Mouse (Mus musculus) MEL (cell line): ENCODE measurements at regions not wholly inside any gene's neighbourhood (a gene's known extent, or its start where the extent isn't known, plus 50 kb on each side); places are given as distances from the start of the nearest gene placed in this dataset.

ENCODE experiments used
- DNase-seq: peaks from one replicate; pipeline ENCODE4 v3.0.0; 2011; ENCODE audit warnings: low read depth, low spot score
- H3K27ac ChIP-seq: 2 replicates; pipeline ENCODE4 v1.5.1; 2012; ENCODE audit warnings: low read depth, mild to moderate bottlenecking, control low read depth, low read length, moderate library complexity; ENCODE audit not compliant: control insufficient read depth
- H3K27me3 ChIP-seq, 2 experiments: fragments of 150-350 bp in 1 of 2; sonication (generic) in 1 of 2; 2 replicates each; pipeline ENCODE4 v1.6.1; 2012; ENCODE audit warnings: low read length in 2 of 2, mild to moderate bottlenecking in 2 of 2, improper control_type of control experiment in 1 of 2, moderate library complexity in 1 of 2; ENCODE audit not compliant: insufficient read depth in 2 of 2, control insufficient read depth in 1 of 2
- H3K36me3 ChIP-seq, 2 experiments: 2 replicates each; pipeline ENCODE4 v1.6.1; 2012 to 2014; ENCODE audit warnings: low read length in 2 of 2, improper control_type of control experiment in 1 of 2, inconsistent platforms in 1 of 2, mild to moderate bottlenecking in 1 of 2; ENCODE audit not compliant: insufficient read depth in 2 of 2, control insufficient read depth in 1 of 2
- H3K4me1 ChIP-seq, 2 experiments: fragments of 150-350 bp in 1 of 2; sonication (generic) in 1 of 2; 2 replicates each; pipeline ENCODE4 v1.6.1; 2012; ENCODE audit warnings: low read length in 2 of 2, improper control_type of control experiment in 1 of 2, mild to moderate bottlenecking in 1 of 2; ENCODE audit not compliant: insufficient read depth in 2 of 2, control insufficient read depth in 1 of 2
- H3K4me3 ChIP-seq, 2 experiments: fragments of 150-350 bp in 1 of 2; sonication (generic) in 1 of 2; 2 replicates each; pipeline ENCODE4 v1.5.1; 2012; ENCODE audit warnings: low read depth in 2 of 2, low read length in 2 of 2, mild to moderate bottlenecking in 2 of 2, moderate library complexity in 2 of 2, control low read depth in 1 of 2, improper control_type of control experiment in 1 of 2; ENCODE audit not compliant: control insufficient read depth in 1 of 2, insufficient read depth in 1 of 2
- H3K79me2 ChIP-seq: 2 replicates; pipeline ENCODE4 v1.6.1; 2012; ENCODE audit warnings: mild to moderate bottlenecking, low read length, moderate library complexity; ENCODE audit not compliant: control insufficient read depth, poor library complexity, insufficient read depth
- H3K9ac ChIP-seq: 2 replicates; pipeline ENCODE4 v1.6.1; 2012; ENCODE audit warnings: low read depth, mild to moderate bottlenecking, control low read depth, low read length, moderate library complexity; ENCODE audit not compliant: control insufficient read depth, poor library complexity, severe bottlenecking
- H3K9me3 ChIP-seq: fragments of 150-350 bp; sonication (generic); replicated peaks from 2 replicates; pipeline ENCODE4 v1.6.1; 2012; ENCODE audit warnings: mild to moderate bottlenecking, low read length, improper control_type of control experiment, moderate library complexity; ENCODE audit not compliant: insufficient read depth
- BHLHE40 ChIP-seq: IDR thresholded peaks from 2 replicates; pipeline ENCODE4 v1.6.1; 2012; ENCODE audit warnings: low read depth, mild to moderate bottlenecking, inconsistent platforms, low read length, improper control_type of control experiment, borderline replicate concordance
- CTCF ChIP-seq, 3 experiments: IDR thresholded peaks in 2 of 3; conservative IDR thresholded peaks in 1 of 3; 2 replicates each; pipeline ENCODE4 v1.5.1; 2011 to 2012; ENCODE audit warnings: low read length in 3 of 3, low read depth in 2 of 3, mild to moderate bottlenecking in 2 of 3, improper control_type of control experiment in 1 of 3, inconsistent platforms in 1 of 3, mixed read lengths in 1 of 3, moderate library complexity in 1 of 3; ENCODE audit not compliant: control insufficient read depth in 1 of 3, insufficient read depth in 1 of 3, poor library complexity in 1 of 3, severe bottlenecking in 1 of 3
- E2F4 ChIP-seq: IDR thresholded peaks from 2 replicates; pipeline ENCODE4 v1.6.1; 2011; ENCODE audit warnings: low read depth, low read length, improper control_type of control experiment, borderline replicate concordance
- ELF1 ChIP-seq: IDR thresholded peaks from 2 replicates; pipeline ENCODE4 v1.6.1; 2014; ENCODE audit warnings: low read depth, mild to moderate bottlenecking, inconsistent platforms, low read length, improper control_type of control experiment, moderate library complexity
- EP300 ChIP-seq, 2 experiments: IDR thresholded peaks; 2 replicates each; pipeline ENCODE4 v1.6.1; 2011; ENCODE audit warnings: improper control_type of control experiment in 2 of 2, low read length in 2 of 2, low read depth in 1 of 2, mild to moderate bottlenecking in 1 of 2
- ETS1 ChIP-seq: IDR thresholded peaks from 2 replicates; pipeline ENCODE4 v1.6.1; 2012; ENCODE audit warnings: low read depth, mild to moderate bottlenecking, inconsistent platforms, low read length, improper control_type of control experiment, moderate library complexity
- JUND ChIP-seq: IDR thresholded peaks from 2 replicates; pipeline ENCODE4 v1.6.1; 2011; ENCODE audit warnings: low read depth, mild to moderate bottlenecking, improper control_type of control experiment, low read length
- KAT2A ChIP-seq: conservative IDR thresholded peaks from 2 replicates; pipeline ENCODE4 v1.6.1; 2012; ENCODE audit warnings: low read depth, low read length, improper control_type of control experiment, inconsistent platforms
- MAZ ChIP-seq: IDR thresholded peaks from 2 replicates; pipeline ENCODE4 v1.6.1; 2012; ENCODE audit warnings: low read depth, mild to moderate bottlenecking, inconsistent platforms, low read length, improper control_type of control experiment
- MEF2A ChIP-seq: IDR thresholded peaks from 2 replicates; pipeline ENCODE4 v1.6.1; 2014; ENCODE audit warnings: low read depth, mild to moderate bottlenecking, inconsistent platforms, low read length, improper control_type of control experiment; ENCODE audit not compliant: poor library complexity, insufficient replicate concordance, severe bottlenecking; ENCODE audit errors: extremely low read depth
- MYB ChIP-seq: IDR thresholded peaks from 2 replicates; pipeline ENCODE4 v1.6.1; 2011; ENCODE audit warnings: mild to moderate bottlenecking, low read depth, low read length, improper control_type of control experiment
- NRF1 ChIP-seq: IDR thresholded peaks from 2 replicates; pipeline ENCODE4 v1.6.1; 2014; ENCODE audit warnings: low read depth, mild to moderate bottlenecking, inconsistent platforms, low read length, improper control_type of control experiment, moderate library complexity; ENCODE audit not compliant: poor library complexity, insufficient read depth, severe bottlenecking
- POLR2AphosphoS2 ChIP-seq: IDR thresholded peaks from 2 replicates; pipeline ENCODE4 v1.6.1; 2011; ENCODE audit warnings: low read length, improper control_type of control experiment
- SMC3 ChIP-seq: IDR thresholded peaks from 2 replicates; pipeline ENCODE4 v1.6.1; 2011; ENCODE audit warnings: low read depth, low read length, improper control_type of control experiment
- TAL1 ChIP-seq: IDR thresholded peaks from 2 replicates; pipeline ENCODE4 v1.6.1; 2012; ENCODE audit warnings: mild to moderate bottlenecking, inconsistent platforms, low read length, moderate library complexity, mixed read lengths

GRCm38 (mm10) chr11:65610536-65610935 is 177.6 kb downstream of the Map2k4 start:
- TF ChIP-seq TAL1 (no peak), SMC3 (no peak), MEF2A (no peak)
- Histone ChIP-seq H3K27me3 (no peaks in the 10 kb centered on the region; a peak in 1 of 4 replicates), H3K79me2 (no peaks in the 10 kb centered on the region), H3K27ac (no peak overlapping the region), H3K36me3 (no peaks in the 10 kb centered on the region), H3K4me1 (no peaks in the 10 kb centered on the region), H3K9me3 (no peaks in the 10 kb centered on the region), H3K9ac (no peak overlapping the region), H3K4me3 (no peak overlapping the region)
- no peak for DNase-seq

- no peak overlapping the region for H3K4me3 ChIP-seq
Measured at GRCm38 (mm10) chr11:65609056-65609455, 179.0 kb downstream of the Map2k4 start.

GRCm38 (mm10) chr11:65597298-65598076 is 190.6 kb downstream of the Map2k4 start:
- no peaks in the 10 kb centered on the region for H3K9me3 ChIP-seq
- H3K36me3 ChIP-seq = no peaks in the 10 kb centered on the region
- TF ChIP-seq MAZ = no peak
- no peak for TF ChIP-seq KAT2A
- H3K4me3 ChIP-seq = no peak overlapping the region
- no peak overlapping the region for H3K27ac ChIP-seq
- H3K79me2 ChIP-seq = no peaks in the 10 kb centered on the region
- no peaks in the 10 kb centered on the region for H3K4me1 ChIP-seq
- DNase-seq = no peak
- no peaks in the 10 kb centered on the region for H3K27me3 ChIP-seq
- no peak overlapping the region for H3K9ac ChIP-seq

More at GRCm38 (mm10) chr11:65609056-65609455, 179.0 kb downstream of the Map2k4 start:
- no peaks in the 10 kb centered on the region for H3K4me1 ChIP-seq
- no peaks in the 10 kb centered on the region for H3K79me2 ChIP-seq
- no peak for DNase-seq
- H3K9ac ChIP-seq = no peak overlapping the region
- no peaks in the 10 kb centered on the region; a peak in 1 of 4 replicates for H3K27me3 ChIP-seq
- no peaks in the 10 kb centered on the region for H3K9me3 ChIP-seq
- no peak overlapping the region for H3K27ac ChIP-seq
- no peaks in the 10 kb centered on the region for H3K36me3 ChIP-seq
- TF ChIP-seq NRF1 (no peak), POLR2AphosphoS2 (no peak), ELF1 (no peak), MAZ (no peak), BHLHE40 (no peak), JUND (no peak), EP300 (IDR thresholded peaks at IDR 0.05; ENCODE audit: low read depth in 1 of 2, low read length in 2 of 2) (no peak), MYB (no peak), CTCF (IDR thresholded peaks at IDR 0.05 in 2 of 3, conservative IDR thresholded peaks at IDR 0.05 in 1 of 3; ENCODE audit: control insufficient read depth in 1 of 3, insufficient read depth in 1 of 3, low read depth in 2 of 3, low read length in 3 of 3, poor library complexity in 1 of 3, severe bottlenecking in 1 of 3) (no peak), E2F4 (no peak), ETS1 (no peak)
